Mouse (Mus musculus): ENCODE measurements around the gene Stk11ip.

- TF ChIP-seq EP300 (IDR thresholded peaks at IDR 0.05; ENCODE audit: insufficient read depth, low read depth, low read length) (no peak), CTCF (IDR thresholded peaks at IDR 0.05) (no peak)
These were observed 65.5 kb downstream of the Stk11ip start for GRCm38 (mm10) chr1:75586791-75587190.
